Mouse (Mus musculus) midbrain, embryonic 16.5 days (tissue): ENCODE measurements around the gene Nrros. TPM values are rescaled to one million over a fixed set of nuclear protein-coding genes. Genes with fewer than 3 reads are reported as not detected.

Source experiments
- ATAC-seq: fragments of 200-750 bp; cut with Nextera tagmentation; 2 replicates; pipeline ENCODE4 v1.8.0; 2017; ENCODE audit warnings: moderate TSS enrichment
- H3K27ac ChIP-seq: fragments of 300-500 bp; sonication (generic); 2 replicates; pipeline ENCODE4 v1.5.1; 2014; ENCODE audit warnings: mild to moderate bottlenecking, low read length, mixed read lengths
- H3K27me3 ChIP-seq: fragments of 300-500 bp; sonication (generic); 2 replicates; pipeline ENCODE4 v1.6.1; 2014; ENCODE audit warnings: low read depth, low read length, mixed read lengths; ENCODE audit not compliant: control insufficient read depth, insufficient read depth
- H3K36me3 ChIP-seq: fragments of 300-500 bp; sonication (generic); 2 replicates; pipeline ENCODE4 v1.6.1; 2014; ENCODE audit warnings: mild to moderate bottlenecking, low read length, moderate library complexity, mixed read lengths; ENCODE audit not compliant: control insufficient read depth, insufficient read depth
- H3K4me1 ChIP-seq: fragments of 300-500 bp; sonication (generic); 2 replicates; pipeline ENCODE4 v1.6.1; 2014; ENCODE audit warnings: mild to moderate bottlenecking, low read length, mixed read lengths; ENCODE audit not compliant: control insufficient read depth, insufficient read depth
- H3K4me2 ChIP-seq: fragments of 300-500 bp; sonication (generic); 2 replicates; pipeline ENCODE4 v1.6.1; 2014; ENCODE audit warnings: mild to moderate bottlenecking, low read length, mixed read lengths
- H3K4me3 ChIP-seq: fragments of 300-500 bp; sonication (generic); 2 replicates; pipeline ENCODE4 v1.5.1; 2014; ENCODE audit warnings: low read depth, mild to moderate bottlenecking, low read length, moderate library complexity, mixed read lengths
- H3K9ac ChIP-seq: fragments of 300-500 bp; sonication (generic); 2 replicates; pipeline ENCODE4 v1.6.1; 2014; ENCODE audit warnings: low read depth, low read length, mixed read lengths
- H3K9me3 ChIP-seq: fragments of 300-500 bp; sonication (generic); replicated peaks from 2 replicates; pipeline ENCODE4 v1.6.1; 2014; ENCODE audit warnings: mild to moderate bottlenecking, low read length, mixed read lengths; ENCODE audit not compliant: control insufficient read depth, poor library complexity, severe bottlenecking
- WGBS: fragments of 180-500 bp; shearing (Covaris S2); extraction: QIAGEN DNeasy Blood & Tissue Kit; methylation state at CpG from one replicate; pipeline ENCODE4 v1.1.7; 2014; 5-methylcytosine and 5-hydroxymethylcytosine counted together
- polyA plus RNA-seq: library from polyadenylated mRNA; unstranded; fragments of >200 nt; fragmentation: Nextera tagmentation; extraction: Ambion mirVana; gene quantifications from 2 replicates; pipeline ENCODE4 v1.2.1, GENCODE M21; 2015

The Nrros gene
- polyA plus RNA-seq, 1 experiment from 2014 or later: 6.7 TPM

DNA sequence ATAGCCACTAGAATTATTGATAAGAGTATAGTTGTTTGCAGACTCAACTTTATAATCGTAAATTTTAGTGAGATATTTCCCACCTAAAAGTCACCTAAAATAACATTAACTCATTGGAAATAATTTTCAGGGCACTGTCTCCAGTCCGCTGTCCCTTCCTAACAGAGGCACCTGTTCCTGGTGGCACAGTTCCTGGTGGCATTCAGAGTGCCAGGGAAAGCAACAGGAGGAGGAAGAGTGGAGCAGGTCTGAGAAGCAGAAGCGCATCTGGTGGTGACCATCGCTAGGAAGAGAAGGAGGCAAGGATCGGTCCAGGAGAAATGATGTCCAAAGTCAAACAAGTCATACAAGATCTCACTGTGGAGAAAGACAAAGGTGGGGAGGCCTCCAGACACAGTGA lies 20.7 kb upstream of the Nrros start:
- ATAC-seq: no peak
- H3K9me3 ChIP-seq: no peaks in the 10 kb centered on the region
- no peaks in the 10 kb centered on the region for H3K36me3 ChIP-seq
- WGBS: 96% methylated on average over 5 of the region's 5 CpGs
- H3K9ac ChIP-seq: no peak overlapping the region
- H3K4me1 ChIP-seq: no peaks in the 10 kb centered on the region
- H3K27me3 ChIP-seq: no peaks in the 10 kb centered on the region
- no peak overlapping the region for H3K27ac ChIP-seq
- H3K4me3 ChIP-seq: no peak overlapping the region
- no peak overlapping the region for H3K4me2 ChIP-seq

DNA sequence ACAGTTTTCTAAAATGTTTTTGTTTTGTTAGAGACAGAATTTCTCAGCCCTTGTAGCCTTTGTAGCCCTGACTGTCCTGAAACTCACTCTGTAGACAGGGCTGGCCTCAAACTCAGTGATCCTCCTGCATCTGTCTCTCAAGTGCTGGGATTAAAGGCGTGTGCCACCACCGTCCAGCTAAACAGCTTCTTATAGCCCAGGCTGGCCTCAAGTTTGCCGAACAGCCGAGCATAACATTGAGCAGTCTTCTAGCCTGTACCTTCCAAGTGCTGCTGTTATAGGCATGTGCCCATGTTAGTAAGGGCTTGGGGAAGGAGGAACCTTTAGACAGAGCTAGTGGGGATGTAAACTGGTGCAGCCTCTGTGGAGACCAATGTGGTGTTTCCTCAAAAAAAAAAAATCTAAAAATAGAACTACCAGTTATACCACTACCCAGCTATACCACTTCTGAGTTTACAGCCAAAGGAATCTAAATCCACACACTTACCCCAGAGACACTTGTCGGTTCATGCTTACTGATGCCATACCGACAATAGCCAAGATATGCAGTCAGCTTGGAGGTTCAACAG lies 14.0 kb upstream of the Nrros start, which contains the start of gene Bex6:
Gene Bex6, plus strand, starts transcription at position 491 of the 569 bp plus-strand sequence.
- ATAC-seq: no peak
- no peak within 1 kb of the TSS for H3K4me3 ChIP-seq
- 86% methylated on average over 6 of the region's 6 CpGs for WGBS

DNA sequence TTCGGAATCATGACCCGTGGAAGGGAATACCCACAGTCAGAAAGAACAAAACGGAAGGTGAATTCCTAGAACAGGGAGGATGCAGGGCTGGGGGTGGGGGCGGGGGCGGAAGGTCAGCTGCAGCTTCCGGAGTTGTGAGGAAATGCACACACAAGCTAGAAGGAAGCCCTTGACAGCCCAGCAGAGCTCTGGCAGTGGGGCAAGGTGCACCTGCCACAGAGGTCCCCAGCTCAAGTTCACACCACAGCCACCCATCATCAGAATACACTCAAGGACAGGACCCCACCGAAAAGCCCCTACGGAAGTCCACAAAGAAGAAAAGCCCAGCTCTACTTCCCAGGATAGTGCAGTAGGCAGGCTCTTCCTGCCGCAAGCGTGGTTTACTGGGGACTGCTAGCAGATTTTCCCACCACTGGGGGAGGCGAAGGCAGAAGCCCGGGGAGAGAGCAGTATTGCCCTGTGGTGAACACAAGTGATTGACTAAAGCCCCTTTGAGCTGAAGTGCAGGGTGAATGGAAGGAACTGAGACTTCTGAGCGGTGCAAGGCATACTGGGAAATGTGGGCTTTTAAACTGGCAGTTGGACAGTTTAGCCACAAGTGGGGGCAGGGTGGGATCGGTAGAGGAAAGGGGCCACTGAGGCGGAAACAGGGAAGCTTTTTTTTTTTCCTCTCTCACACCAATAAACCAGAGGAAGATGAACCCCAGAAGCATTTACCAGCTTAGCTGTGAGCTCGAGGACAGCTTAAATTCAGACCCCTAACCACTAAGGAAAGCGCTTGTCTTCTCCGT lies 11.7 kb upstream of the Nrros start:
- H3K27me3 ChIP-seq: no peaks in the 10 kb centered on the region
- no peak overlapping the region for H3K4me2 ChIP-seq
- H3K4me3 ChIP-seq: no peak overlapping the region
- H3K27ac ChIP-seq: no peak overlapping the region
- ATAC-seq: no peak
- WGBS: 53% methylated on average over 18 of the region's 18 CpGs
- no peaks in the 10 kb centered on the region for H3K36me3 ChIP-seq
- H3K9me3 ChIP-seq: no peaks in the 10 kb centered on the region
- H3K4me1 ChIP-seq: no peaks in the 10 kb centered on the region
- no peak overlapping the region for H3K9ac ChIP-seq

More for the DNA sequence above, 14.0 kb upstream of the Nrros start, which contains the start of gene Bex6:
- no peak within 1 kb of the TSS for H3K27ac ChIP-seq
- H3K9ac ChIP-seq: no peak within 1 kb of the TSS
- no peaks in the 10 kb centered on the region for H3K4me1 ChIP-seq
- H3K27me3 ChIP-seq: no peaks in the 10 kb centered on the region
- H3K9me3 ChIP-seq: no peaks in the 10 kb centered on the region
- no peaks in the 10 kb centered on the region for H3K36me3 ChIP-seq
- no peak within 1 kb of the TSS for H3K4me2 ChIP-seq

DNA sequence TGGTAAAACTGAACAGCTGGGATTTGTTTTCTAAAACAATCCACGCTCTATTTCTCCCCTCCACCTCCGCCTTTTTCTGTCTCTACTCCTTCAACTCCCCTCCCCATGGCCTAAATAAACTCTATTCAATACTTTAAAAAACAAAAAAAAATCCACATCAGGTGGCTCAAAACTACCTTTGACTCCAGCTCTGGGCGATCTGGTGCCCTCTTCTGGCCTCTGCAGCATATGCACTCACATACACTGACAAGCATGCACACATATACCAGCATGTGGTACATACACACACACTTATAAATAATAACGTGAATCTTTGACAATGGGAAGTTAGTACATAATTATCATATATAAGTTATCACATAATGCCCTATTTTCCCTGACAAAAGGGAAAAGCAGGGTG lies 9.6 kb upstream of the Nrros start:
- H3K4me3 ChIP-seq: no peak overlapping the region
- ATAC-seq: no peak
- H3K9me3 ChIP-seq: no peaks in the 10 kb centered on the region
- no peak overlapping the region for H3K4me2 ChIP-seq
- H3K4me1 ChIP-seq: no peaks in the 10 kb centered on the region
- WGBS: 92% methylated on average over 4 of the region's 4 CpGs
- H3K36me3 ChIP-seq: no peaks in the 10 kb centered on the region
- H3K9ac ChIP-seq: no peak overlapping the region
- H3K27ac ChIP-seq: no peak overlapping the region
- no peaks in the 10 kb centered on the region for H3K27me3 ChIP-seq

DNA sequence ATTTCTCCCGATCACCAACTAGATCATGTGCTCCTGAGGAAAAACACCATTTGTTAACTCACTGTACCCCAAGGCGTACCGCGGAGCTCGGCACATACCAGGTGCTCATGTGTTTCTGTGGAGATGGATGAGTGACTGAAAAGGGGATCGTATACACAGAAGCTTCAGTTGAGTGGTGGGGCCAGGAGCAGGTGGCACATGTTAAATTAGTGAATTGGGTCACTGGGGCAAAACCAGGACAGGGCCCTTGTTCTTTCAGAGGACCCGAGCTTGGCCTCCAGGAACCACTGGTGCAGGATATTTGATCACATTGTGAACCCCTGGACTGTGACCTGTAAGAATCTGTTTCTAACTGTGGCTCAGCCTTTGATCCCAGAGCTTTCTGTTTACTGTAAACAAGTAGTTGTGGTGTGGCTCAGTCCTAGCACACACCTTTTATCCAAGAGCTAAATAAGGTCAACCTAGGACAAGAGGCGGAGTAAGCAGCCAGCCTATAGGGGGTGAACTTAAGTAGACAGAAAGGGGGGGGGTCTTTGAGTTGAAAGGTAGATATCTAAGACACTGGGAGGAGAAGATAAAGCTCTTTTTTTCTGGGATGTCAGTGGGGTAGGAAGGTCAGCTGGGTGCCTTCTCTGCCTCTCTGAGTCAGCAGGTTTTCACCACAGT lies 9.1 kb upstream of the Nrros start:
- Histone ChIP-seq H3K9me3 (no peaks in the 10 kb centered on the region), H3K4me2 (no peak overlapping the region), H3K27me3 (no peaks in the 10 kb centered on the region), H3K27ac (no peak overlapping the region), H3K4me3 (no peak overlapping the region), H3K36me3 (no peaks in the 10 kb centered on the region), H3K4me1 (no peaks in the 10 kb centered on the region), H3K9ac (no peak overlapping the region)
- no peak for ATAC-seq
- 84% methylated on average over 8 of the region's 8 CpGs for WGBS

DNA sequence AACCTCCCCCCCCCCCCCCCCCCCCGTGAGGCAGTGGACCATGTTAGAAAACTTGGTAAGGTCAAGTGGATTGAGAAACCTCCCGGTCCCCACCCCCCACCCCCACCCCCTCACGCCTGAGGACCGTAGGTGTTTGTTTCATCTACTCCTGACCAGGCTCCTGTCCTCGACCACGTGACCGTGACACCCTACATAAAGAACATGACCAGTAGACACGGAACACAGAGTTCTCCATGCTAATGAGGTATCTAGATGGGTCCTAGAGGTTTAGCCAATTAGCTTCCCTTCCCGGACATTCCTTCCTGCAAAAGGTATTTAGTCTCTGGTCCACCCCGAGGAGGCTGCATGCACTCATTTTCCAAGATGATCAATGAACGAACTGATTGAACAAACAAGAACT lies 8.0 kb upstream of the Nrros start:
- Histone ChIP-seq H3K9me3 (no peaks in the 10 kb centered on the region), H3K9ac (no peak overlapping the region), H3K27ac (no peak overlapping the region), H3K27me3 (no peaks in the 10 kb centered on the region), H3K4me3 (no peak overlapping the region), H3K4me1 (no peaks in the 10 kb centered on the region), H3K4me2 (no peak overlapping the region), H3K36me3 (no peaks in the 10 kb centered on the region)
- ATAC-seq: no peak
- 66% methylated on average over 10 of the region's 11 CpGs for WGBS

DNA sequence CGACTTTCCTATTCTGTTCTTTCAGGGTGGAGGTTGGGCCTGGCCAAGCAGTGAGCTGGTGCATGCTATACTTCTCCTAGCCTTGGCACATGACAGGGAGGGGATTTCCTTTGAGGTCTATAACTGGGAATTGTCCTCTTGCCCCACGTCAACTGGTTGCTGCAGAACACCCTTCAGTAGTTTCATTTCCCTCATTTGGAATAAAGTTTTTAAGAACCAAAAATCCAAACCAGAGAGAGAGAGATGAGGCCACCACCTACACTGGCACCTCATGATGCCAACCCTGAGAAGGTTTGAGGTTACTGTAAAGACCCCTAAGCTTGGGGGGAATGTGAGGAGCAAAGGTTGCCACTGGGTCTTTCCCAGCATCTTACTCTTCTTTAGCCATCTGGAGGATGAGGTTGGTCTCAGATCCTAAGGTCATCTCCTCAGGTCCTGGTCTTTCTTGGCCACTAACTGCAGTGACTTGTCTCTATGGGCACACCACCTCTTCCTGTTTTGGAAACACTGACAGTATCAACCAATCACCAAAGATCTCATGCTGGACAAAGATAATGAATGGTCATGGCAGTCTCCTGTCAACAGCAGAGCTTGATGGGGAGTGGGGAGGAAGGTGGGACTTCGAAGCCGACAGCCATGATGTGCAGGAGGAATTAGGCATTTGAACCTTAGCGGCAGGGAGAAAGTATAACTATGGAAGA lies 5.8 kb upstream of the Nrros start:
- no peak overlapping the region for H3K27ac ChIP-seq
- WGBS: 90% methylated on average over 5 of the region's 5 CpGs
- no peak overlapping the region for H3K4me2 ChIP-seq
- ATAC-seq: no peak
- no peaks in the 10 kb centered on the region for H3K36me3 ChIP-seq
- H3K4me1 ChIP-seq: no peaks in the 10 kb centered on the region
- no peak overlapping the region for H3K4me3 ChIP-seq
- no peaks in the 10 kb centered on the region for H3K27me3 ChIP-seq
- H3K9ac ChIP-seq: no peak overlapping the region
- H3K9me3 ChIP-seq: no peaks in the 10 kb centered on the region

DNA sequence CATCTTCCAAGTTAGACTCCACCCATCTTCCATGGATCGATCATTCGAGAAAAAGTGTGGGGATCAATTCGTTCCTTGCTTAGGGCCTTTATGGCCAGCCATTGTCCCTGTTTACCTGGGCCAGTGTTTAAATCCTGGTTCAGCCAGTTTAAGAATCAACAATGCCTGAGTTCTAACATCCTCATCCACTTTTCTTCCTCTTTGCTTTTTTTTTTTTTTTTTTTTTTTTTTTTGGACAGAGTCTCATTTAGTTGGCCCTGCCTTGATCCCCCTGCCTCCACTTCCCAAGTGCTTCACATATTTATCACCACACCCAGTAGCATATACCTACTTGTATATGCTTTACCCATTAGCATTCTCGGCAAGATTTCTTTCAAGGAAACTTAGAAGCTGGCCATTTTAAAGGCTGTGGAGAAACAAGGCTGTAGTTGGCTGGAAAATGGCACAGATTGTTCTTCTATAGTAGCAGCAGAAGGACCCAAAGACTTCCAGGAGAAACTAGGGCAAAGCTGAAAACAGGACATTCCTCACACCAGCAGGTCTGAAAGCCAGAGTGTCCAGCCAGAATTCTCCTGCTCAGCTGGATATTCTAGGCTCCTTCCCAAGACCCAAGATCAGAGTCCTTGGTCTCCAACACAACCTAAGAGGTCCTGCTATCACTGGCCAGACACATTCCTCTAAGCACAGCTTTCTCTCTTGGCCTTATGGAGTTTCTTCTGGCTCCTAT lies 2.6 kb upstream of the Nrros start:
- no peak overlapping the region for H3K4me3 ChIP-seq
- WGBS: 91% methylated on average over 4 of the region's 4 CpGs

More for the DNA sequence above, 2.6 kb upstream of the Nrros start:
- H3K9me3 ChIP-seq: no peaks in the 10 kb centered on the region
- no peaks in the 10 kb centered on the region for H3K36me3 ChIP-seq
- peaks cover 4% of the 10 kb centered on the region; the same call in 1 of the 2 replicates for H3K4me1 ChIP-seq
- no peak overlapping the region for H3K27ac ChIP-seq
- no peak for ATAC-seq
- H3K27me3 ChIP-seq: peaks cover 4% of the 10 kb centered on the region; the same call in 1 of the 2 replicates
- H3K4me2 ChIP-seq: no peak overlapping the region
- H3K9ac ChIP-seq: no peak overlapping the region
